Mouse (Mus musculus): Measurements from ENCODE around the gene Shank2.
A peak's percentile ranks its signal among the peaks of the same experiment; 100 is the strongest.

Shank2 gene

DNA sequence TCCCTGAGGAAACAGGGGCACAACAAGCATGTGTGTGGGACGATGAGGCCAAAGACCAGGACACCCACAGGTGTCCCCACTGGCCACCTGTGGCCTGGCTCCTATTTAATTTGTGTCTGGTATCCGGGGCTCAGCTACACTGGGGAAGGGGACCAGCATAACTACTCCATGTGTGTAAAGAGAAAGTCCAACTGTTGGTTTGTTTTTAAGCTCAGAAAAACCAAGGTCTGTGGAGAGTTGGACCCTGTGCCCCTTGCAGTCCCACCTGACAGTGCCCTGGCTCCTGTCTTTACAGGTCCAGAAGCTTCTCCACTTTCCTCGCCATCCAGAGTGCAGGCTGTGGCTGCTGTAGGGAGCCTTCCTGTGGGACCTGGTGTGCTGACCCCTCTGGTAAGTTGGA is at the start of gene Shank2:
Gene Shank2, plus strand, starts transcription at position 301 of the 400 bp plus-strand sequence.
- DNase-seq, result no peak

- DNase-seq, result no peak
Observed at GRCm38 (mm10) chr7:143952130-143952529, 49.6 kb upstream of the Shank2 start.

DNA sequence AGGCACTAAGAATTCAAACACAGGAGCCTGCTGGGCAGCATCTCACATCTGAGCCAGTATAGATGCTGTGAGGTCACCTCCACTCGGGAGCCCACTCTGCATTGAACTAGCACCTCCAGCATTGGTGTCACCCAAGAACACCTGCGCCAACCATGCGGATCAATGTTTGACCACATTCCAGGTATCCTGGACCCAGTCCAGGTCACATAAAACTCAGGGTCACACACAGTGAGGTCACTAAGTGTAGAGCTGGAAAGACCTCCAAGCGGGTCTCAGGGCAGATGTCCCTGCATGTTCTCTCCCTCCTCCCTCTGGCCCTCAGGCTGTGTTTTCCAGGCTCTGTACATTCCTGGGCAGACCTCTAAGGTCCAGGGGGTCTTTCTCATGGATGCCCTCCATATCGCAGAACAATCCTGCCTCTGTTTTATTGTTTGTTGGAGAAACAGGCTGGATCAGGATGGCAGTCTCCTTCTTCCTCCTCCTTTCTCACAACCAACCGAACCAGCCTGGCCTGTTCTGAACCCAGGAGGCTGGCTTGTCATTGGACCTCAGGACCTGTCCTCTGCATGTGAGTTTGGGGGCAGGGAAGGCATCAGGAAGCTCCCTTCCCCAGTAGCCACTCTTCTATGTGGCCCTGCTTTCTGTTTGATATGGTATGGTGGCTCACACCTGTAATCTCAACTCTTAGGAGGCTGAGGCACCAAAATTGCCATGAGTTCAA is 45.0 kb upstream of the Shank2 start:
- peak; percentile 83 to 87 for DNase-seq

- DNase-seq, result peak; percentile 58 to 80
Observed at GRCm38 (mm10) chr7:143958030-143958565, 43.6 kb upstream of the Shank2 start.

DNA sequence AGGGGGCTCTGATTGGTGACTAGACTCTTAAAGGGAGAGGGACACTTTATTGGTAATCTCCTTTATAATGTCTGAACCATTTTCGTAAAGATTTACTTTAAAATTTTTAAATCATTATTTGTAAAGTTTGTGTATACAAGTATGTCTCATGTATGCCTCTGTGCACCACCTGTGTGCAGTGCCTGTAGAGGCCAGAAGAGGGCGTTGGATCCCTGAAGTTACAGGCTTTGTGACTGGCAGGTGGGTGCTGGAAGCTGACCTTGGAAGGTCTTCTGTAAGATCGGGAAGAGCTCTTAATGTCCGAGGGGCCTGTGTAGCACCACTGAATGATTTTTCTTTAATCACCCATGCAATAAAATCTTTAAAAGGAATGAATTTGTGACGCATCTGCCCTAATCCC is 37.9 kb upstream of the Shank2 start:
- DNase-seq, result no peak

GRCm38 (mm10) chr7:143966621-143967020 is 35.1 kb upstream of the Shank2 start:
- DNase-seq, result no peak

GRCm38 (mm10) chr7:143977491-143977830 is 24.3 kb upstream of the Shank2 start:
- DNase-seq, result no peak

GRCm38 (mm10) chr7:143977831-143978682 is 23.7 kb upstream of the Shank2 start:
- DNase-seq, result peak; percentile 62

- DNase-seq, result peak; percentile 85 to 86
Observed at GRCm38 (mm10) chr7:143978741-143979371, 22.9 kb upstream of the Shank2 start.

DNA sequence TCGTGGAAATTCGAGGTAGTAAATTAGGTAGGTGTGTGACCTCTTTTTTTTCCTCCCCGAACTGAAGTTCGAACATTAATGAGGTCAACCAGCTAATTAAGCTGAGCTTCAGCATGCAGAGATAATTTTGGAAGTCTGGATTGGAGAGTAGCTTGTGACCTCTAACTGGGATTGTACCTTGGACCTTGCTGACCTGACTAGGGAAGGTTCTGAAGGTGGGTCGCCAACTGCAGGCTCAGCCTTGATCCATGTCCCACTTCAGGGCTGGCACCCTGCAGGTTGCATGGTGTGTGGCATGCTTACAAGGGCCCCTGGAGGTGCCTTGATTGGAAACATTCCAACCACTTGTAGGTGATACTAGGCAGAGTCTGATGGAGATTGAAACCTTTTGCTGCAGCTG is 21.7 kb upstream of the Shank2 start:
- DNase-seq, result peak; percentile 59 to 73

- DNase-seq, result peak; percentile 63 to 80
Observed at GRCm38 (mm10) chr7:143986281-143986680, 15.4 kb upstream of the Shank2 start.

DNA sequence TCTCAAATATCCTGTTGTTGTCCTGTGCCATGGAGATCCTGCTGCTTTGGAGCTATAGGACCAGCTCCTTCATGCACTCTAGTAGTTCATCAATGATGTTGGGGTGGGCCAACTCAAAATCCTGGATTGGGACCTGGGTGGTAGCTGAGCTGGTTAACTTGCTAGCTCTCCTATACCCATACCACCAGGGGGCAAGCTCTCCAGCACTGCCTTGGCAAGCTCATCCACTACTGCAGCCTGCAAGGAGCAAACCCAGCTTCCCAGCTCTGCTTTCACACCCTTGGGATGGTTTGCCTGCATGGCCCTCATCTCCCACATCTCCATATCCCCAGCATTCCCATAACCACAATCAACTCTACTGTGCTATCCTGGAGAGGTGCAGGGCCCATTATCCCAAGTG is 10.6 kb upstream of the Shank2 start:
- no peak for DNase-seq

GRCm38 (mm10) chr7:143999073-143999472 is 2.7 kb upstream of the Shank2 start:
- no peak for DNase-seq

DNA sequence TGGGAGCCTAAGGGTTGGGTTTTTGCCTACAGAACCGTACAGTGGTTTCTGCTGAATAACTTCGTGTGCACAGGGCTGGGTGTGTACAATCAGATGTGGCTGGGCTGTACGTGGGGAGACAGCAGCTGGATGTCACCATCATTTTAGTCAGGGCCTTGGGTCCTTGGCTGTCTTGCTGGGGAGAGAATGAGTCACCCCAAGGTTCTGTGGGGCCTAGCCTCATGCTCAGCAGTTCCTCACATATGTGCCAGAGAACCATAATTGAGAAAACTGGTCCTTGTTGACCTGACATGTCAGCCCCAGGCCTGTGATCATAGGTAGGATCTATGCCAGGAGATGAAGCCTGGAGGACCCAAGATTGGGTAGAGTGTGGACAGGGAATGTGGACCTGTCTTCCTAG is 1.7 kb downstream of the Shank2 start:
- no peak for DNase-seq

DNA sequence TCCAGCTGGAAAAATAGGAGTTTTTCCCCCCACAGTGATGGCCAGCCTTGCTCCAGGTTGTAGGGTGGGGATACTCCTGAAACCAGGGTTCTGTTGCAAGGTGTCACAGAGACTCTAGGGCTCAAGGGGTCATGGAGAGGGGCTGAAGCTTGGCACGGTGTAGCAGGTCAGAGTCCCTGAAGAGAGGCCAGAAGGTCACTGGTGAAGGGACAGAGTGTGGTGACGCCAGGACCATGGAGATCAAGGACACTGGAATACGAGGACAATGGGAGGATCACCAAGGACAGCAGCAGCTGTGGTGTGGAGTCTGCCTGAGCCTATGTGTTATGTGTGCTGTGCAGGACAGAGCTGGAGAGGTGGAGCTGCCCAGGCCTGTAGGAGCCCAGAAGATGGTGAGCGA is 6.4 kb downstream of the Shank2 start:
- no peak for DNase-seq

DNA sequence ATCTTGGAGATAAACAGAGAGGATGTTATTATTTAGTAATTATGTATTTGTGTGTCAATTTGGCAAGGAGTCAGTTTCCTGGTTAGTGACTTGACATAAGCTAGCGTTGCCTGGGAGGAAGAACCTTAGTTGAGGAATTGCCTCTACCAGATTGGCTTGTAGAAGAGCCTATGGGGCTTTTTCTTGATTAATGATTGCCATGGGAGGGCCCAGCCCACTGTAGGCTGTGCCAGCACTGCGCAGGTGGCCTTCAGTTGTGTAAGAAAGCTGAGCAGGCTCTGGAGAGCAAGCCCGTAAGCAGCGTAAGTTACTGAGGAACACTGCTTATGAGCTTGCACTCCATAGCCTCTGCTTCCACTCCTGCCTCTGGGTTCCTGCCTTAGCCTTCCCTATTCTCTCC is 7.3 kb downstream of the Shank2 start:
- peak; percentile 91 to 94 for DNase-seq

- DNase-seq, result no peak
Observed at GRCm38 (mm10) chr7:144014485-144014884, 12.8 kb downstream of the Shank2 start.

GRCm38 (mm10) chr7:144021801-144022200 is 20.1 kb downstream of the Shank2 start:
- DNase-seq, result peak; percentile 71 to 83

DNA sequence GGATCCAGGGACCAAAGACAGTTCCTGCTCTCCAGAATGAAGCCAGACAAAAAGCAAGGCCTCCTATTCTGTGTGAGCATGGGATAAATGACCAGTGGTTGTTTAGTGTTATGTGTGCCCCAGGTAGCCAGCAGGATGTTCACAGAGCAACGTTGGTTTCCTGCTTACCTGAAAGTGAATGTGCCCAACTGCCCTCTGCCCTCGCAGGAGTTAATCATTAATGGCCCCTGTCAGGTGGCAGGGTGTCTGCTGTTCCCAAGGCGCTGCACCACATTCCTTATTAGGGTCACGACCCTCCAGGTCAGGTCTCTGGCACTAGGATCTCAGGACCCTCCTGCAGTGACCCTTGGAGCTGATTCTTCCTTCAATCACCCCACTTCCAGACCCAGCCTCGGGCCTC is 21.0 kb downstream of the Shank2 start:
- peak; percentile 89 to 93 for DNase-seq

DNA sequence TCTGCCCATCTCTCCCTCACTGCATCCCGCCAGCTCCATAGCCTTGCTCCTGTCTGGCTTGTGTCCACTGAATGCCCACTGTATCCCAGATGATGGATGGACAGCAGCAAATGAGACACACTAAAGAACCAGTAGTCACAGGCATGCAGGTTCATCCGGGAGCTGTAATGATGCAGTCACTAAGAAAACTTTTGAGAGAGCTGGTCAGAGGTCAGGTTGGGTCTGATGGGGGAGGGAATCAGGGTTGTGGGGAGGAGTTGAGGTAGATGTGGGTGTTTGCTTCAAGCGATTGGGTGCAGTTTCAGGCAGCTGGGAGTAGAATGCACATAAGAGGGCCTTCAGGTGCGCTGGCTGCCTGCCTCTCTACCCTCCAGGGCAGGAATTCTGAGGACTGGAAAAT is 21.8 kb downstream of the Shank2 start:
- peak; percentile 51 to 75 for DNase-seq

DNA sequence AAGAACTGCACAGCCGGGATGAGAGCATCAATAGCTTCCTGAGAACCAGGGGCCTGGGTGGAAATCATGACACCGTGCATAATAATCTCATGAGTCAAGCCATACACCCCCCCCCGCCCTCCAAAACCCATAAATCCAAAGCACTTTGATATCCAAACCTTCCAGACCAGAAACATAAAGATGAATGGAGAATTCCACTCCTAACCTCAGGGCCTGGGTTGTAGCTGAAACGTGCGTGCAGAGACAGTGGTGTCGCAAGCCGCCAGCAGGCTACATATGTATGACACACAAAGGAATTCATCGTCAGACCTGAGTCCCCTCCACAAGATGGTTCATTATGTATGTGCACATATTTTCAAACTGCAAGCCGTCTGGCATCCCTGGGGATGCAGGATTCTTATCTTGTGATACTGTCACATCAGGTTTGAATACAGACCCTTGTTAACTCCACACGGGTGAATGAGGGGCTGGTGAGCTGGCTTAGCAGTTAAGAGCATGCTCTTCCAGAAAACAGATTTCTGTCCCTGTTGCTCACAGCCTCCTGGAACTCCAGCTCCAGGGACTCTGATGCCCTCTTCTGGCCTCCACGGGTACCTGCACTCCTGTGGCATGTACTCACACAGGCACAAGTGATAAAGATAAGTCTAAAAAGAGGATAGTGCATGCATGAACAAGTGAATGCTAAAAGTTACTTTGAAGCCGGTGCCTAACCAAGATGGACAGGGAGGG is 24.5 kb downstream of the Shank2 start:
- DNase-seq, result peak in 1 of 2 experiments; percentile 27

DNA sequence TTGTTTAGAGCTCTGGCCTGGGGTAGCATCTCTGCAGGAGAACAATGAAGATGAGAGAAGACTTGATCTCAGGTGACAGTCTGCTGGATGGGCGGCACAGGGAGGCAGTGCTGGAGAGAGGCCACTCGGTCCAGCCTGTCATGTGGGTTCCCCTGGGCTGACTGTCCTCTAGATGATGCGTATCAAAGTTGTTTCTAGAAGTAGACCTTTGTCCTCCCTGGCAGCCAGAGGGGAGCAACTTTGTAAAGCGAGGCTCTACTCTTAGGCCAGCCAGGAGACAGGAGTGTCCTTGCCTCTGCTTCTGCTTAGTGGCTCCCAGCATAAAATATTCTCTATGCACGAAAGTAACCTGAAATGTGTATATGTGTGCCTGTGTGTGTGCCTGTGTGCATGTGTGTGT is 27.5 kb downstream of the Shank2 start:
- DNase-seq, result peak; percentile 45 to 65

- no peak for DNase-seq
Observed at GRCm38 (mm10) chr7:144030796-144031195, 29.1 kb downstream of the Shank2 start.

Data from kidney, adult 8-10 months (tissue).